Mouse (Mus musculus) adrenal gland, postnatal 36 days (tissue): ENCODE data around the gene Smoc1. TPM values are rescaled to one million over a fixed set of nuclear protein-coding genes. Genes with fewer than 3 reads are reported as not detected.

Experiments used
- DNase-seq, 2 experiments: peaks; one replicate each; pipeline ENCODE4 v3.0.0; 2021; ENCODE audit warnings: mixed read lengths in 1 of 2
- total RNA-seq, 2 experiments: library from RNA; stranded (reverse); gene quantifications; 2 replicates each; pipeline ENCODE4 v1.2.3; 2021

Gene Smoc1
- total RNA-seq, 2 experiments from 2014 or later: 143 to 169 TPM

- peak in 1 of 2 experiments; percentile 25 for DNase-seq
Observed at GRCm38 (mm10) chr12:81168031-81168430, 141.4 kb downstream of the Smoc1 start.

GRCm38 (mm10) chr12:81168494-81168893 lies 141.9 kb downstream of the Smoc1 start:
- no peak for DNase-seq

- DNase-seq: peak; percentile 27 to 37
Observed at GRCm38 (mm10) chr12:81170076-81170475, 143.5 kb downstream of the Smoc1 start.

GRCm38 (mm10) chr12:81173011-81173410 lies 146.4 kb downstream of the Smoc1 start:
- DNase-seq: peak in 1 of 2 experiments; percentile 30

DNA sequence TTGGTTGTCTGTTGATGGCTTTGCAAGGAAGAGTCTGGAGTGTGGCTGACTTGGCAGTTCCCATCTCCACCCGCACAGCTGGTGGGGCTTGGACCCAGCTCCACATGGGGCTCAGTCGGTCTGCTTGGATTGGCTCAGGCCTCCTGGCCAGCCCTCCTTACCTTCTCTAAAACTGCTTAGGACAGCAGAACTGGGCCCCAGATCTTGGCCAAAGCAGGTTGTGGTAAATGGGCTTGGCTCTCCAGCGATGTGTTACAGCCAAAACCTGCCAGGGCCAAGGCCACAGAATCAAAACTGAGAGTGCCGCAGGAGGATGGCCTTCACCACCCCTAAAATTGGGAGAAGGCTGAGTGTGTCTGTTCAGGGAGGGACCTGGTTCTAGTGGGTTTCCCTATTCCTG lies 147.3 kb downstream of the Smoc1 start:
- DNase-seq: peak; percentile 77 to 82

GRCm38 (mm10) chr12:81175252-81175651 lies 148.6 kb downstream of the Smoc1 start:
- no peak for DNase-seq

GRCm38 (mm10) chr12:81182073-81182472 lies 155.5 kb downstream of the Smoc1 start:
- DNase-seq: peak; percentile 74

DNA sequence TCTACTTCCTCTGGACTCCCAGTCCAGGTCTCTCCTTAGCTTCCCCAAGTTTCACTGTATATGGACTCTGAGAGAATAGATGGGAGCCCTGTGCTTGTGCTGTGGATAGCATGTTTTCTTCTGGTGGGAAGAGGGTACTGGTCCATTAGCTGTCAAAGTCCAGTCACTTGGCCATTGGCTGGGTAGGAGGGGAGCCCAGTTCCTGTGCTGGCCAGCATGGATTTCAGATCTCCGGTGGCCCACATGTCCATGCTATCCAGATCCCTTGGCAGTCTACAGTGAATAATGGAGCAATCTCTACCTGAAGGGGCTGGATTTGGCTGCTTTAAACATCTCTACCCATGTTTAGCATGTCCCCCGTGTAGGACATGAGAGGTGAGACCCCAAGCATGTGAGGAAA lies 158.4 kb downstream of the Smoc1 start:
- DNase-seq: no peak

DNA sequence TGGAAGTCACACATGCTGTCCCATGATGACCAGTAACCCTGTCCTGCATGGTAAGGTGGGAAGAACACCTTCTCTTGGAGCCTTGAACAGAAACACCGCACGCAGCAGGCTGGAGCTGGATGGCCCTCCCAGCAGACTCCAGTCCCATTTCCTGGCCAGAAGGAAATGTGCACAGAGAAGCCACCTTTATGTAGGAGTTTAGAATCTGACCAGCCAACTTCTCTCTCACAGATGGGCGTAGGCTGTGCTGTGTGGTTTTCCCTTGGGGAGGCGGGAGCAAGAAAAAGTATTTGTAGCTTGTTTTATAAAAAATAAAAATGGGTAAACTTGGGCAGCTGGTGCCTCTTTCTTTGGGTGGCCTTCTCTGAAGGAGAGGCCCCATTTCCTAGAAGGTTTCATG lies 159.5 kb downstream of the Smoc1 start:
- DNase-seq: no peak

GRCm38 (mm10) chr12:81186668-81187067 lies 160.1 kb downstream of the Smoc1 start:
- DNase-seq: peak in 1 of 2 experiments; percentile 39

DNA sequence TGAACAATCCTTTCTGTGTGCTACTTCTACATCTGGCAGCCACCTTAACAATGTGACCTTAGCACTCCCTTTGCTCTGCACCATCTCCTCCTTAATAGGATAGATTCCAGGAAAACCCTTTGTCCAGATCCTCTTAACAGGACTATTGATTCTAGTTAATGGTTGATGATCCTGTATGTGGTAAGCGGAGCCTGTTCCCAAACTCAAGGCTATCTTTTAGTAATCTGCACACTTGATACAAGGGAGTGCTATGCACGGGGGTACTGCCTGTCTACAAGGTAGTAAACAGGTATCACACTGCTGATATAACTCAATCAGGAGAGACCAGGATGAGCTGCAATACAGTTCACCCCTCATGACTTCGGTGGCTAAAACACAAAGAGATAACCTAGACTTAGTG lies 161.8 kb downstream of the Smoc1 start:
- no peak for DNase-seq

DNA sequence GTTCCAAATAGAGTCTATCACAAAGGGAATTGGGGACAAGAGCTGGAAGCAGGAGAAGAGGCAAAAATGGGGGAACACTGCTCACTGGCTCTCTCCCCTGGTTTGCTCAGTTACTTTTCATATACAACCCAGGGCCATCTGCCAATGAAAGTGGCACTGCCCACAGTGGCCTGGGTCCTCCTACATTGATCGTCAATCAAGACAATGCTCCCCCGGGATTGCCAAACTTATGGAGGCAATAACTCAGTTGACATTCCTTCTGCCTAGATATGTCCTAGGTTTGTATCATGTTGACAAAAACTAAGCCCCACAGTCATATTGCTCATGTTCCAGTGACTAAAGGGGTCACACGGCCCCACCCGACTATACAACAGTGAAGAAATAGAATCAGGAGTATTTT lies 162.4 kb downstream of the Smoc1 start:
- no peak for DNase-seq

DNA sequence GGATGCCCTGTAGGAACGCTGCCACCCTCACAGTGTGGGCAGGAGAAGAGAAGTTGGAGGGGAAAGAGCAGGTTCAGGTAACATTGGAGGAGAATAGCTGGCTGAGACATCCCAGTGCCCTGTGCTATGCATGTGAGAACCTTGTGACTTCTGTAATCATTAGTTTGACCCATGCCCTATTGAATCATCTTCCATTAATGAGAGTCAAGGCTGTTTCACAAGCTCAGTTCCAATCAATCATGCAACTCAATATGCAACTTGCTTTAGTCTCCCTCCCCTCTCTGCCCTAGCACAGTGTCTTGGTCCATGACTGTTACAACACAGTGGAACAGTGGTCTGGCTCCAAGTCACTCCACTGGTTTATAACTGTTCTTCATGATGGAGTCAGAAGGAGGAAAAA lies 163.0 kb downstream of the Smoc1 start:
- peak in 1 of 2 experiments; percentile 27 for DNase-seq

GRCm38 (mm10) chr12:81193968-81194367 lies 167.4 kb downstream of the Smoc1 start:
- no peak for DNase-seq

- no peak for DNase-seq
Observed at GRCm38 (mm10) chr12:81197468-81198075, 171.0 kb downstream of the Smoc1 start.

- DNase-seq: peak; percentile 84 to 85
Observed at GRCm38 (mm10) chr12:81199280-81199955, 172.8 kb downstream of the Smoc1 start.

DNA sequence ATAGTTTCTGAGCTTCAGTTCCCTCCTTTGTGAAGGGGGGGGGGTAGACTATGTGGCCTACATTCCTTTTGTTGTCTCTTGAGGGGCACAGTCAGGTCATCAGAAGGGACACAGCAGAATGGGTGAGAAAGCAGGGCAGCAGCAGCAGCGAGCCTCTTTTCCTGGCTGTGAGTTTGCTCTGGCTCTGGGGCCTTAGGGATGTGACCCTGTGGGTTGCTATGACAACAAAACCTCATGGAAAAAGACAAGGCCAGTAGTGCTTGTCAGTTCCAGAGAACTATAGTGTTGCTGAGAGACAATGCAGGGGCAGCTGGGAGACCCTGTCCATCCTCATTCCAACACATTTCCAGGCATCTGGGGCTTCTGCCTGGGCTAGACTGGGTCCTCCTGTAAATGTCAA lies 176.6 kb downstream of the Smoc1 start:
- DNase-seq: peak; percentile 21 to 27

GRCm38 (mm10) chr12:81205619-81206560 lies 179.3 kb downstream of the Smoc1 start:
- DNase-seq: peak; percentile 71 to 76

DNA sequence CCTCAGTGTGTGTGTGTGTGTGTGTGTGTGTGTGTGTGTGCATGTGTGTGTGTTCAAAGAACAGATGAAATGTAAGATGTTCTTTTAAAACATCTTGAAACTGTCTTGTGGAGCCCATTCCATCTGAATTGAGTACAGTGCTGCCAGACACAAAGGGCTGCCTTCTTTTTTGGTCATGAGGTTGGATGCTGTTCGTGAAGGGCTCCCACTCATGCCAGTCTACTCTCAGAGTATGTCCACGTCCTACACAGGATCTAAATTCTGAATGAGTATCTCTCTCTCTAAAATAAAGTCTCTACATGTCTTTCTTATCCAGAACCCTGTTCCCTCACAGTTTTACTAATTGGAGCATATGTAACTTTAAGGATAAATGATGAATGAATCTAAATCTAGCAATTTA lies 182.0 kb downstream of the Smoc1 start:
- no peak for DNase-seq

GRCm38 (mm10) chr12:81219339-81219738 lies 192.7 kb downstream of the Smoc1 start:
- DNase-seq: no peak

GRCm38 (mm10) chr12:81223276-81223675 lies 196.7 kb downstream of the Smoc1 start:
- no peak for DNase-seq

DNA sequence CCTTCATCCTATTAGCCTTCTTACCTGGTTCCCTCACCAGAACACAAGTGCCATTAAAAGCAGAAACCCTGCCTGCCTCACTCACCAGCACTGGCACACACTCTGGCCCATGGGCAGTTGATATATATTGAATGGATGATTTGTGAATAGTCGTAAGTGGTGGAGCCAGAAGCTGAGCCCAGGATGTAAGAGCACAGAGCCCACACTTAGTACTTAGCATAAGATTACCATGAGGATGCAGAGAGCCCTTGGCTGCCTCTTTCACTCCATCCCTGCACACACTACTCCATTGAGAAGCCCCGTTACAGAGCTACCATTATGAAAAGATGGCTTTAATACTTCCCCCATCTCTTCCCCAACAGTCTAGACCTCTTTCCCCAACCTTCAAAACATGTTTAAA lies 198.2 kb downstream of the Smoc1 start:
- no peak for DNase-seq
